Mouse (Mus musculus) liver, embryonic 13.5 days (tissue): ENCODE data around the gene Ppp1r16b. TPM values are rescaled to one million over a fixed set of nuclear protein-coding genes. Genes with fewer than 3 reads are reported as not detected.

Source experiments
- ATAC-seq: fragments of 200-750 bp; cut with Nextera tagmentation; 2 replicates; pipeline ENCODE4 v1.8.0; 2017; ENCODE audit warnings: low read depth, mild to moderate bottlenecking, moderate number of reproducible peaks, moderate library complexity
- DNase-seq: peaks from one replicate; pipeline ENCODE4 v3.0.0; 2022
- H3K27ac ChIP-seq: fragments of 300-500 bp; sonication (generic); 2 replicates; pipeline ENCODE4 v1.5.1; 2015; ENCODE audit warnings: moderate library complexity, mild to moderate bottlenecking, inconsistent platforms
- H3K27me3 ChIP-seq: fragments of 300-500 bp; sonication (generic); 2 replicates; pipeline ENCODE4 v1.6.1; 2015; ENCODE audit warnings: mild to moderate bottlenecking, inconsistent platforms
- H3K36me3 ChIP-seq: fragments of 300-500 bp; sonication (generic); 2 replicates; pipeline ENCODE4 v1.6.1; 2015; ENCODE audit warnings: mild to moderate bottlenecking, inconsistent platforms
- H3K4me1 ChIP-seq: fragments of 300-500 bp; sonication (generic); replicated peaks from 2 replicates; pipeline ENCODE4 v1.6.1; 2015; ENCODE audit warnings: inconsistent platforms
- H3K4me2 ChIP-seq: fragments of 300-500 bp; sonication (generic); 2 replicates; pipeline ENCODE4 v1.6.1; 2015; ENCODE audit warnings: inconsistent platforms, mild to moderate bottlenecking, moderate library complexity
- H3K4me3 ChIP-seq: fragments of 300-500 bp; sonication (generic); replicated peaks from 2 replicates; pipeline ENCODE4 v1.5.1; 2015; ENCODE audit warnings: mild to moderate bottlenecking, inconsistent platforms
- H3K9ac ChIP-seq: fragments of 300-500 bp; sonication (generic); 2 replicates; pipeline ENCODE4 v1.6.1; 2015; ENCODE audit warnings: mild to moderate bottlenecking, inconsistent platforms
- H3K9me3 ChIP-seq: fragments of 300-500 bp; sonication (generic); replicated peaks from 2 replicates; pipeline ENCODE4 v1.6.1; 2016; ENCODE audit warnings: inconsistent platforms
- WGBS: fragments of 180-500 bp; shearing (Covaris S2); methylation state at CpG from one replicate; pipeline ENCODE4 v1.1.7; 2015; ENCODE audit not compliant: insufficient replicate concordance; 5-methylcytosine and 5-hydroxymethylcytosine counted together
- polyA plus RNA-seq: library from polyadenylated mRNA; unstranded; fragments of >200 nt; fragmentation: Nextera tagmentation; extraction: Ambion mirVana; gene quantifications from 2 replicates; pipeline ENCODE4 v1.2.1, GENCODE M21; 2015

Gene Ppp1r16b
- polyA plus RNA-seq, result 1.3 TPM in 2 replicates

GRCm38 (mm10) chr2:158665098-158665497 is at the start of gene Ppp1r16b:
Ppp1r16b (plus strand) TSS chr2:158665398.
- DNase-seq (no peak), ATAC-seq (no peak)
- Histone ChIP-seq H3K27me3 (peaks cover 55% of the 10 kb centered on the region), H3K27ac (no peak within 1 kb of the TSS), H3K9me3 (no peaks in the 10 kb centered on the region), H3K36me3 (no peaks in the 10 kb centered on the region), H3K9ac (no peak within 1 kb of the TSS), H3K4me1 (peaks cover 20% of the 10 kb centered on the region), H3K4me3 (no peak within 1 kb of the TSS), H3K4me2 (no peak within 1 kb of the TSS)
- WGBS, result 48% methylated on average over 4 of the region's 4 CpGs

GRCm38 (mm10) chr2:158615702-158616101 is 49.5 kb upstream of the Ppp1r16b start:
- 6% methylated on average over 13 of the region's 13 CpGs for WGBS

GRCm38 (mm10) chr2:158616296-158616695 is 48.9 kb upstream of the Ppp1r16b start:
- Histone ChIP-seq H3K4me3 (no peak overlapping the region), H3K9ac (no peak overlapping the region), H3K4me2 (no peak overlapping the region), H3K27ac (no peak overlapping the region), H3K27me3 (peaks cover 98% of the 10 kb centered on the region), H3K4me1 (peaks cover 5% of the 10 kb centered on the region; the same call in 1 of the 2 replicates), H3K9me3 (no peaks in the 10 kb centered on the region), H3K36me3 (no peaks in the 10 kb centered on the region)
- no peak for DNase-seq
- ATAC-seq, result no peak
- 3% methylated on average over 12 of the region's 12 CpGs for WGBS

More at GRCm38 (mm10) chr2:158615702-158616101, 49.5 kb upstream of the Ppp1r16b start:
- Histone ChIP-seq H3K27ac (no peak overlapping the region), H3K4me3 (no peak overlapping the region), H3K4me2 (no peak overlapping the region), H3K4me1 (peaks cover 10% of the 10 kb centered on the region), H3K9me3 (no peaks in the 10 kb centered on the region), H3K36me3 (no peaks in the 10 kb centered on the region), H3K27me3 (peaks cover 98% of the 10 kb centered on the region), H3K9ac (no peak overlapping the region)
- DNase-seq, result no peak
- no peak for ATAC-seq

GRCm38 (mm10) chr2:158616790-158617189 is 48.4 kb upstream of the Ppp1r16b start:
- ATAC-seq, result no peak
- no peak overlapping the region for H3K27ac ChIP-seq
- H3K4me1 ChIP-seq, result peaks cover 5% of the 10 kb centered on the region; the same call in 1 of the 2 replicates
- 8% methylated on average over 11 of the region's 11 CpGs for WGBS
- H3K4me3 ChIP-seq, result no peak overlapping the region
- DNase-seq, result no peak
- no peaks in the 10 kb centered on the region for H3K9me3 ChIP-seq
- H3K4me2 ChIP-seq, result no peak overlapping the region
- no peaks in the 10 kb centered on the region for H3K36me3 ChIP-seq
- H3K9ac ChIP-seq, result no peak overlapping the region
- peaks cover 98% of the 10 kb centered on the region for H3K27me3 ChIP-seq

GRCm38 (mm10) chr2:158624718-158625222 is 40.4 kb upstream of the Ppp1r16b start, which contains the start of gene Actr5:
Actr5 (plus strand) TSS chr2:158624888.
- Histone ChIP-seq H3K36me3 (peaks cover 26% of the 10 kb centered on the region), H3K9ac (peak within 1 kb of the TSS; percentile 85), H3K27ac (peak within 1 kb of the TSS; percentile 75), H3K4me2 (peak within 1 kb of the TSS; percentile 86), H3K4me3 (peak within 1 kb of the TSS; percentile 90), H3K9me3 (no peaks in the 10 kb centered on the region), H3K4me1 (peaks cover 22% of the 10 kb centered on the region), H3K27me3 (peaks cover 25% of the 10 kb centered on the region)
- WGBS, result 0% methylated on average over 39 of the region's 39 CpGs
- DNase-seq, result peak; percentile 95
- peak; percentile 88 for ATAC-seq

- peaks cover 31% of the 10 kb centered on the region for H3K36me3 ChIP-seq
- H3K4me3 ChIP-seq, result peak overlapping the region; percentile 90
- peaks cover 22% of the 10 kb centered on the region for H3K27me3 ChIP-seq
- DNase-seq (peak; percentile 34), ATAC-seq (peak; percentile 64)
- peak overlapping the region; percentile 86 for H3K4me2 ChIP-seq
- peak overlapping the region; percentile 85 for H3K9ac ChIP-seq
- under 1% methylated on average over 44 of the region's 44 CpGs for WGBS
- peak overlapping the region; percentile 75 for H3K27ac ChIP-seq
- peaks cover 22% of the 10 kb centered on the region for H3K4me1 ChIP-seq
- no peaks in the 10 kb centered on the region for H3K9me3 ChIP-seq
Observed at GRCm38 (mm10) chr2:158625231-158625630, 40.0 kb upstream of the Ppp1r16b start.

GRCm38 (mm10) chr2:158625697-158626096 is 39.5 kb upstream of the Ppp1r16b start:
- H3K36me3 ChIP-seq, result peaks cover 33% of the 10 kb centered on the region
- no peaks in the 10 kb centered on the region for H3K9me3 ChIP-seq
- peak overlapping the region; percentile 85 for H3K9ac ChIP-seq
- H3K27ac ChIP-seq, result peak overlapping the region; percentile 75; the same call in 1 of the 2 replicates
- H3K4me1 ChIP-seq, result peaks cover 22% of the 10 kb centered on the region
- DNase-seq, result no peak
- ATAC-seq, result no peak
- H3K27me3 ChIP-seq, result peaks cover 17% of the 10 kb centered on the region
- peak overlapping the region; percentile 90 for H3K4me3 ChIP-seq
- 16% methylated on average over 8 of the region's 8 CpGs for WGBS
- H3K4me2 ChIP-seq, result peak overlapping the region; percentile 86

GRCm38 (mm10) chr2:158628858-158629257 is 36.3 kb upstream of the Ppp1r16b start:
- Histone ChIP-seq H3K9me3 (no peaks in the 10 kb centered on the region), H3K4me1 (peaks cover 22% of the 10 kb centered on the region), H3K4me2 (no peak overlapping the region), H3K27ac (no peak overlapping the region), H3K36me3 (peaks cover 61% of the 10 kb centered on the region), H3K9ac (no peak overlapping the region), H3K27me3 (no peaks in the 10 kb centered on the region), H3K4me3 (no peak overlapping the region)
- WGBS, result 67% methylated on average over 3 of the region's 3 CpGs
- no peak for ATAC-seq
- no peak for DNase-seq

- Histone ChIP-seq H3K27me3 (no peaks in the 10 kb centered on the region), H3K36me3 (peaks cover 64% of the 10 kb centered on the region), H3K4me3 (no peak overlapping the region), H3K4me1 (peaks cover 22% of the 10 kb centered on the region), H3K27ac (no peak overlapping the region), H3K9ac (no peak overlapping the region), H3K4me2 (no peak overlapping the region), H3K9me3 (no peaks in the 10 kb centered on the region)
- no peak for DNase-seq
- WGBS, result 59% methylated on average over 1 of the region's 1 CpGs
- no peak for ATAC-seq
Observed at GRCm38 (mm10) chr2:158629414-158629813, 35.8 kb upstream of the Ppp1r16b start.

- Histone ChIP-seq H3K27ac (no peak overlapping the region), H3K27me3 (no peaks in the 10 kb centered on the region), H3K4me3 (no peak overlapping the region), H3K36me3 (peaks cover 88% of the 10 kb centered on the region), H3K9me3 (no peaks in the 10 kb centered on the region), H3K4me2 (no peak overlapping the region), H3K9ac (no peak overlapping the region), H3K4me1 (peaks cover 6% of the 10 kb centered on the region)
- WGBS, result 80% methylated on average over 5 of the region's 5 CpGs
- no peak for ATAC-seq
- no peak for DNase-seq
Observed at GRCm38 (mm10) chr2:158631873-158632272, 33.3 kb upstream of the Ppp1r16b start.

GRCm38 (mm10) chr2:158641869-158642268 is 23.3 kb upstream of the Ppp1r16b start:
- Histone ChIP-seq H3K27ac (no peak overlapping the region), H3K4me1 (no peaks in the 10 kb centered on the region), H3K4me3 (no peak overlapping the region), H3K9ac (no peak overlapping the region), H3K36me3 (peaks cover 39% of the 10 kb centered on the region), H3K27me3 (no peaks in the 10 kb centered on the region), H3K4me2 (no peak overlapping the region), H3K9me3 (no peaks in the 10 kb centered on the region)
- ATAC-seq (no peak), DNase-seq (peak; percentile 21)
- WGBS, result 20% methylated on average over 2 of the region's 2 CpGs

- Histone ChIP-seq H3K4me1 (no peaks in the 10 kb centered on the region), H3K36me3 (peaks cover 32% of the 10 kb centered on the region), H3K9ac (no peak overlapping the region), H3K4me3 (no peak overlapping the region), H3K9me3 (no peaks in the 10 kb centered on the region), H3K27me3 (no peaks in the 10 kb centered on the region), H3K4me2 (no peak overlapping the region), H3K27ac (no peak overlapping the region)
- no peak for ATAC-seq
- 81% methylated on average over 2 of the region's 2 CpGs for WGBS
- DNase-seq, result no peak
Observed at GRCm38 (mm10) chr2:158642587-158642986, 22.6 kb upstream of the Ppp1r16b start.
